Comparison of ENCODE assay signal across 17 mouse cellular contexts in the genomic region with DNA sequence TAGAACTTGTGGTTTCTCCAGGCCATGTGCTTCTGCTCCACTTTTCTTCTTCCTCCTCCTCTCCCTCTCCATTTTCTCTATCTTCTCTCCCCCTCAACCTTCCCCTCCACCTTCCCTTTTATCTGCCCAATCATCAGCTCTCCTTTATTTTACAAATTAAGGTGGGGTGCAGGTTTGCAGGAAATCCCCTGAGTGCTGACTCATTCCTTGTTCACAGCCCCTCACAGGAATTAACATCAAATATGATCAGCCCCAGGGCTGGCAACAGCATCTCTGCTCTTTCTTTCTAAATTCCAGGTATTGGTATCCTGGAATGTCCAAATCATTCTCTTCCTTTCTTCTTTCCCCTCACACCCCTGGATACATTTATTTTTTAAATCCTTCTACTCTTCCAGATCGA.
"Had no signal": no experiment of that assay in that cellular context is flagged by ENCODE, and none has a peak within 500 bp of the region (broad histone marks: within the 10 kb centered on the region; RNA-seq: fewer than 3 reads in every experiment).

No protein-coding gene starts in this region.

- ATAC-seq: liver, postnatal 0 days; lung, postnatal 0 days; midbrain, embryonic 13.5 days; midbrain, embryonic 15.5 days had no signal

- H3K27me3 ChIP-seq: midbrain, embryonic 15.5 days had no signal

- H3K4me2 ChIP-seq: lung, embryonic 15.5 days; midbrain, embryonic 11.5 days; midbrain, embryonic 13.5 days; midbrain, embryonic 15.5 days; neural tube, embryonic 12.5 days; stomach, embryonic 15.5 days had no signal

- H3K9ac ChIP-seq: liver, postnatal 0 days; lung, embryonic 15.5 days; midbrain, embryonic 13.5 days; midbrain, embryonic 15.5 days; neural tube, embryonic 12.5 days; stomach, embryonic 15.5 days had no signal

- H3K4me3 ChIP-seq: lung, embryonic 15.5 days; megakaryocyte, embryonic 14.5 days; midbrain, embryonic 13.5 days; midbrain, embryonic 15.5 days; neural tube, embryonic 12.5 days; stomach, embryonic 15.5 days had no signal

- DNase-seq: liver, postnatal 0 days; lung, adult 2 months; lung, postnatal 14 days; lung, postnatal 36 days; right cerebral cortex, postnatal 14 days; thymus, adult 18-20 months; thymus, postnatal 14 days; thymus, postnatal 36 days had no signal

- H3K36me3 ChIP-seq: lung, embryonic 15.5 days; midbrain, embryonic 13.5 days; midbrain, embryonic 15.5 days; neural tube, embryonic 12.5 days; stomach, embryonic 15.5 days had no signal

- H3K9me3 ChIP-seq: lung, embryonic 15.5 days; megakaryocyte, embryonic 14.5 days; midbrain, embryonic 13.5 days; midbrain, embryonic 15.5 days; neural tube, embryonic 12.5 days; stomach, embryonic 15.5 days had no signal

- H3K27ac ChIP-seq: lung, embryonic 15.5 days; macrophage; midbrain, embryonic 13.5 days; midbrain, embryonic 15.5 days; neural tube, embryonic 12.5 days; stomach, embryonic 15.5 days had no signal
